Mouse (Mus musculus) limb, embryonic 14.5 days (tissue): ENCODE data around the gene Bach2. TPM values are rescaled to one million over a fixed set of nuclear protein-coding genes. Genes with fewer than 3 reads are reported as not detected.

Experiments used
- ATAC-seq: fragments of 200-750 bp; cut with Nextera tagmentation; 2 replicates; pipeline ENCODE4 v1.8.0; 2017; ENCODE audit warnings: low read depth, moderate number of reproducible peaks, moderate TSS enrichment; ENCODE audit not compliant: low FRiP score
- DNase-seq: peaks from one replicate; pipeline ENCODE4 v3.0.0-alpha.2; 2015; ENCODE audit warnings: low spot score
- H3K27ac ChIP-seq: fragments of 300-500 bp; sonication (generic); replicated peaks from 2 replicates; pipeline ENCODE4 v1.5.1; 2014; ENCODE audit warnings: low read depth, mild to moderate bottlenecking, low read length, moderate library complexity, mixed read lengths
- H3K27me3 ChIP-seq: fragments of 300-500 bp; sonication (generic); 2 replicates; pipeline ENCODE4 v1.6.1; 2014; ENCODE audit warnings: low read length, mixed read lengths; ENCODE audit not compliant: control insufficient read depth, insufficient read depth
- H3K36me3 ChIP-seq: fragments of 300-500 bp; sonication (generic); 2 replicates; pipeline ENCODE4 v1.6.1; 2014; ENCODE audit warnings: mild to moderate bottlenecking, low read length, moderate library complexity, mixed read lengths; ENCODE audit not compliant: control insufficient read depth, insufficient read depth
- H3K4me1 ChIP-seq: fragments of 300-500 bp; sonication (generic); 2 replicates; pipeline ENCODE4 v1.6.1; 2014; ENCODE audit warnings: antibody characterized with exemption, low read length, mixed read lengths; ENCODE audit not compliant: control insufficient read depth, insufficient read depth
- H3K4me2 ChIP-seq: fragments of 300-500 bp; sonication (generic); replicated peaks from 2 replicates; pipeline ENCODE4 v1.6.1; 2014; ENCODE audit warnings: low read depth, mild to moderate bottlenecking, low read length, moderate library complexity; ENCODE audit not compliant: severe bottlenecking
- H3K4me3 ChIP-seq: fragments of 300-500 bp; sonication (generic); replicated peaks from 2 replicates; pipeline ENCODE4 v1.5.1; 2014; ENCODE audit warnings: low read length
- H3K9ac ChIP-seq: fragments of 300-500 bp; sonication (generic); 2 replicates; pipeline ENCODE4 v1.6.1; 2014; ENCODE audit warnings: mild to moderate bottlenecking, low read depth, low read length, moderate library complexity; ENCODE audit not compliant: severe bottlenecking
- H3K9me3 ChIP-seq: fragments of 300-500 bp; sonication (generic); 2 replicates; pipeline ENCODE4 v1.6.1; 2016; ENCODE audit warnings: low read length; ENCODE audit not compliant: control insufficient read depth
- POLR2A ChIP-seq: fragments of 200-500 bp; IDR thresholded peaks from 2 replicates; pipeline ENCODE4 v1.8.0; 2012; ENCODE audit warnings: inconsistent platforms, mild to moderate bottlenecking, moderate library complexity, borderline replicate concordance; ENCODE audit not compliant: insufficient read depth, insufficient read length; ENCODE audit errors: extremely low read depth
- WGBS: fragments of 180-500 bp; shearing (Covaris S2); extraction: QIAGEN DNeasy Blood & Tissue Kit; methylation state at CpG from one replicate; pipeline ENCODE4 v1.1.7; 2014; 5-methylcytosine and 5-hydroxymethylcytosine counted together
- polyA plus RNA-seq, 2 experiments: library from polyadenylated mRNA; depleted of rRNA in 1 of 2; stranded (reverse) in 1 of 2; unstranded in 1 of 2; fragments of >200 nt; fragmentation: Nextera tagmentation in 1 of 2; extraction: Ambion mirVana in 1 of 2; gene quantifications; 2 replicates each; pipeline versions ENCODE4 v1.2.1 to v1.2.3; 2012 to 2014

The Bach2 gene
- polyA plus RNA-seq, 2 experiments, result 6.0 to 9.6 TPM

- TF ChIP-seq POLR2A, result no peak
- H3K4me3 ChIP-seq, result no peak overlapping the region
- no peak for ATAC-seq
- no peaks in the 10 kb centered on the region for H3K36me3 ChIP-seq
- no peak for DNase-seq
- no peaks in the 10 kb centered on the region for H3K9me3 ChIP-seq
- WGBS, result 67% methylated on average over 10 of the region's 10 CpGs
- no peak overlapping the region for H3K27ac ChIP-seq
- H3K4me2 ChIP-seq, result no peak overlapping the region
- no peak overlapping the region for H3K9ac ChIP-seq
- peaks cover 41% of the 10 kb centered on the region for H3K4me1 ChIP-seq
- H3K27me3 ChIP-seq, result no peaks in the 10 kb centered on the region
These were observed 136.4 kb downstream of the Bach2 start for GRCm38 (mm10) chr4:32374751-32375582.

- no peaks in the 10 kb centered on the region for H3K9me3 ChIP-seq
- no peak for TF ChIP-seq POLR2A
- H3K4me1 ChIP-seq, result peaks cover 38% of the 10 kb centered on the region
- H3K27ac ChIP-seq, result no peak overlapping the region
- DNase-seq, result no peak
- H3K36me3 ChIP-seq, result no peaks in the 10 kb centered on the region
- no peaks in the 10 kb centered on the region for H3K27me3 ChIP-seq
- ATAC-seq, result 0 out of 2 replicates have a peak, but pooled peaks have one; percentile 25
- H3K9ac ChIP-seq, result no peak overlapping the region
- WGBS, result 70% methylated on average over 16 of the region's 16 CpGs
- no peak overlapping the region for H3K4me2 ChIP-seq
- H3K4me3 ChIP-seq, result no peak overlapping the region
These were observed 137.3 kb downstream of the Bach2 start for GRCm38 (mm10) chr4:32375721-32376526.

GRCm38 (mm10) chr4:32376527-32376948, 137.9 kb downstream of the Bach2 start:
- 56% methylated on average over 6 of the region's 6 CpGs for WGBS
- no peak overlapping the region for H3K27ac ChIP-seq
- H3K4me3 ChIP-seq, result no peak overlapping the region
- H3K4me2 ChIP-seq, result no peak overlapping the region
- TF ChIP-seq POLR2A, result no peak
- H3K9me3 ChIP-seq, result no peaks in the 10 kb centered on the region
- peaks cover 38% of the 10 kb centered on the region for H3K4me1 ChIP-seq
- no peaks in the 10 kb centered on the region for H3K36me3 ChIP-seq
- no peak overlapping the region for H3K9ac ChIP-seq
- DNase-seq, result no peak
- ATAC-seq, result no peak
- H3K27me3 ChIP-seq, result no peaks in the 10 kb centered on the region

GRCm38 (mm10) chr4:32379140-32379539, 140.5 kb downstream of the Bach2 start:
- 91% methylated on average over 7 of the region's 7 CpGs for WGBS

GRCm38 (mm10) chr4:32381666-32382381, 143.2 kb downstream of the Bach2 start:
- Histone ChIP-seq H3K36me3 (no peaks in the 10 kb centered on the region), H3K4me3 (no peak overlapping the region), H3K4me1 (peaks cover 19% of the 10 kb centered on the region), H3K9ac (no peak overlapping the region), H3K27ac (no peak overlapping the region), H3K4me2 (no peak overlapping the region), H3K27me3 (no peaks in the 10 kb centered on the region), H3K9me3 (no peaks in the 10 kb centered on the region)
- no peak for ATAC-seq
- 64% methylated on average over 16 of the region's 16 CpGs for WGBS
- no peak for DNase-seq
- TF ChIP-seq POLR2A, result no peak

More at GRCm38 (mm10) chr4:32379140-32379539, 140.5 kb downstream of the Bach2 start:
- Histone ChIP-seq H3K9me3 (no peaks in the 10 kb centered on the region), H3K9ac (no peak overlapping the region), H3K4me2 (no peak overlapping the region), H3K4me3 (no peak overlapping the region), H3K4me1 (peaks cover 30% of the 10 kb centered on the region), H3K36me3 (no peaks in the 10 kb centered on the region), H3K27me3 (no peaks in the 10 kb centered on the region), H3K27ac (no peak overlapping the region)
- DNase-seq (no peak), ATAC-seq (no peak)
- no peak for TF ChIP-seq POLR2A
